Mouse (Mus musculus): Measurements from ENCODE around the gene 1700001K19Rik. TPM values are rescaled to one million over a fixed set of nuclear protein-coding genes. Genes with fewer than 3 reads are reported as not detected.
A peak's percentile ranks its signal among the peaks of the same experiment; 100 is the strongest.
"Not testable (repeated sequence)": the region's sequence is repeated elsewhere in the genome, so short reads cannot be mapped to it uniquely, and the experiment has no call there.

The 1700001K19Rik gene
- polyA plus RNA-seq, 1 experiment from 2014 or later: not detected

- Histone ChIP-seq H3K36me3 (ENCODE audit: control insufficient read depth, insufficient read depth, low read length) (no peaks in the 10 kb centered on the region), H3K27ac (replicated peaks in 1 of 2; ENCODE audit: control insufficient read depth in 1 of 2, insufficient read depth in 1 of 2, low read depth in 2 of 2, low read length in 2 of 2) (no peak overlapping the region), H3K4me2 (ENCODE audit: low read length) (no peak overlapping the region), H3K9ac (ENCODE audit: low read length) (no peak overlapping the region), H3K4me3 (ENCODE audit: control insufficient read depth in 1 of 2, insufficient read depth in 1 of 2, low read depth in 1 of 2, low read length in 2 of 2) (no peak overlapping the region), H3K9me3 (ENCODE audit: control insufficient read depth, low read length) (0 out of 2 replicates have a peak, but pooled peaks cover 4% of the 10 kb centered on the region), H3K4me1 (ENCODE audit: control insufficient read depth in 2 of 2, insufficient read depth in 2 of 2, low read length in 2 of 2) (peaks cover 2 to 3% of the 10 kb centered on the region in 2 experiments; a peak in 2 of 4 replicates), H3K27me3 (ENCODE audit: control insufficient read depth, insufficient read depth, low read length) (no peaks in the 10 kb centered on the region)
- 44% methylated on average over 5 of the region's 5 CpGs for WGBS
- ATAC-seq (ENCODE audit: insufficient number of reproducible peaks, insufficient read depth, low FRiP score, low read depth): no peak
These were observed 28.9 kb upstream of the 1700001K19Rik start for GRCm38 (mm10) chr12:110711270-110711669.

- Histone ChIP-seq H3K9me3 (ENCODE audit: control insufficient read depth, low read length) (no peaks in the 10 kb centered on the region), H3K27me3 (ENCODE audit: control insufficient read depth, insufficient read depth, low read length) (no peaks in the 10 kb centered on the region), H3K36me3 (ENCODE audit: control insufficient read depth, insufficient read depth, low read length) (no peaks in the 10 kb centered on the region), H3K4me3 (ENCODE audit: control insufficient read depth in 1 of 2, insufficient read depth in 1 of 2, low read depth in 1 of 2, low read length in 2 of 2) (no peak overlapping the region), H3K27ac (replicated peaks in 1 of 2; ENCODE audit: control insufficient read depth in 1 of 2, insufficient read depth in 1 of 2, low read depth in 2 of 2, low read length in 2 of 2) (no peak overlapping the region; a peak in 1 of 4 replicates), H3K4me1 (ENCODE audit: control insufficient read depth in 2 of 2, insufficient read depth in 2 of 2, low read length in 2 of 2) (peaks cover 7 to 12% of the 10 kb centered on the region in 2 experiments), H3K9ac (ENCODE audit: low read length) (no peak overlapping the region), H3K4me2 (ENCODE audit: low read length) (peak overlapping the region; percentile 71)
- 85% methylated on average over 7 of the region's 7 CpGs for WGBS
- no peak for ATAC-seq (ENCODE audit: insufficient number of reproducible peaks, insufficient read depth, low FRiP score, low read depth)
These were observed 25.0 kb upstream of the 1700001K19Rik start for GRCm38 (mm10) chr12:110707451-110707850.

GRCm38 (mm10) chr12:110706337-110707231 lies 24.2 kb upstream of the 1700001K19Rik start:
- Histone ChIP-seq H3K4me2 (ENCODE audit: low read length) (peak overlapping the region; percentile 71), H3K4me1 (ENCODE audit: control insufficient read depth in 2 of 2, insufficient read depth in 2 of 2, low read length in 2 of 2) (peaks cover 9 to 16% of the 10 kb centered on the region in 2 experiments), H3K9me3 (ENCODE audit: control insufficient read depth, low read length) (no peaks in the 10 kb centered on the region), H3K36me3 (ENCODE audit: control insufficient read depth, insufficient read depth, low read length) (no peaks in the 10 kb centered on the region), H3K27ac (replicated peaks in 1 of 2; ENCODE audit: control insufficient read depth in 1 of 2, insufficient read depth in 1 of 2, low read depth in 2 of 2, low read length in 2 of 2) (peak overlapping the region; percentile 19 to 66), H3K9ac (ENCODE audit: low read length) (peak overlapping the region; percentile 54), H3K4me3 (ENCODE audit: control insufficient read depth in 1 of 2, insufficient read depth in 1 of 2, low read depth in 1 of 2, low read length in 2 of 2) (peak overlapping the region; percentile 41 to 43), H3K27me3 (ENCODE audit: control insufficient read depth, insufficient read depth, low read length) (no peaks in the 10 kb centered on the region)
- under 1% methylated on average over 27 of the region's 27 CpGs for WGBS
- ATAC-seq (ENCODE audit: insufficient number of reproducible peaks, insufficient read depth, low FRiP score, low read depth): 0 out of 2 replicates have a peak, but pooled peaks have one; percentile 64

DNA sequence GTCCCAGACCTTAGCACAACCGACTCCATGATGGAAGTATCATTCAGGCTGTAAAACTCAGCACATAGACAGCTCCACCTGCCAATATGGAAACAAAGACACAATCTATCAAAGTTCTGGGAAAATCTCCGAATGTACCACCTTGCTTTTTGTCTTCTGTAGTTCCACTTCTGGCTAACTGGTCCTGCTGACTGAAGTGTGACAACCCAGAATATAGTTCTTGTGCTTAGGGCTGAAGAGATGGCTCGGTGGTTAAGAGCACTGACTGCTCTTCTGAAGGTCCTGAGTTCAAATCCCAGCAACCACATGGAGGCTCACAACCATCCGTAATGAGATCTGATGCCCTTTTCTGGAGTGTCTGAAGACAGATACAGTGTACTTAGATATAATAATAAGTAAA lies 23.0 kb upstream of the 1700001K19Rik start:
- not testable (repeated sequence) for ATAC-seq (ENCODE audit: insufficient number of reproducible peaks, insufficient read depth, low FRiP score, low read depth)

DNA sequence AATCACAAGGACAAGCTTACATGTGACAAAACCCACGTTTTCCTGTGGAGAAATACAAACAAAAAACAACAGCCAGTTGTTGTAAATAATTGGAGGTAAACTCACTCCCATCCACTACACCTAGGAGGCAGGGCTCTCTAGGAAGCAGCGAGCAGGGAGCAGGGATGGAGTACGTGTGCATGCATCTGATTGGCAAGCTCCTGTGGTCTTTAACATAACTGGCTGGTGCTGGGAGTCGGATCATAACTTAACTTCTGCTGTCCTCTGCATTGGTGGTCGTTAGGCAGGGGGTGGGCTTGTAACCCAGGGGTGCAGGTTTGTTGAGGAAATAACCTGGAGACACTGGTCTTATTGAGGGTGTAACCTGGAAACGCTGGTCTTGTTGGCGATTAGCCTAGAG lies 21.3 kb upstream of the 1700001K19Rik start:
- Histone ChIP-seq H3K9ac (ENCODE audit: low read length) (peak overlapping the region; percentile 58; the same call in 1 of the 2 replicates), H3K4me1 (ENCODE audit: control insufficient read depth in 2 of 2, insufficient read depth in 2 of 2, low read length in 2 of 2) (peaks cover 18 to 31% of the 10 kb centered on the region in 2 experiments), H3K36me3 (ENCODE audit: control insufficient read depth, insufficient read depth, low read length) (no peaks in the 10 kb centered on the region), H3K27me3 (ENCODE audit: control insufficient read depth, insufficient read depth, low read length) (no peaks in the 10 kb centered on the region), H3K27ac (replicated peaks in 1 of 2; ENCODE audit: control insufficient read depth in 1 of 2, insufficient read depth in 1 of 2, low read depth in 2 of 2, low read length in 2 of 2) (peak overlapping the region in 1 of 2 experiments; percentile 57; a peak in 1 of 4 replicates), H3K9me3 (ENCODE audit: control insufficient read depth, low read length) (no peaks in the 10 kb centered on the region), H3K4me2 (ENCODE audit: low read length) (no peak overlapping the region; the same call in 1 of the 2 replicates), H3K4me3 (ENCODE audit: control insufficient read depth in 1 of 2, insufficient read depth in 1 of 2, low read depth in 1 of 2, low read length in 2 of 2) (no peak overlapping the region)
- 57% methylated on average over 7 of the region's 7 CpGs for WGBS
- ATAC-seq (ENCODE audit: insufficient number of reproducible peaks, insufficient read depth, low FRiP score, low read depth): no peak

More for the DNA sequence above, 23.0 kb upstream of the 1700001K19Rik start:
- not testable (repeated sequence) for H3K27me3 ChIP-seq (ENCODE audit: control insufficient read depth, insufficient read depth, low read length); H3K9ac ChIP-seq (ENCODE audit: low read length); H3K9me3 ChIP-seq (ENCODE audit: control insufficient read depth, low read length); H3K27ac ChIP-seq (replicated peaks in 1 of 2; ENCODE audit: control insufficient read depth in 1 of 2, insufficient read depth in 1 of 2, low read depth in 2 of 2, low read length in 2 of 2); H3K4me3 ChIP-seq (ENCODE audit: control insufficient read depth in 1 of 2, insufficient read depth in 1 of 2, low read depth in 1 of 2, low read length in 2 of 2); H3K36me3 ChIP-seq (ENCODE audit: control insufficient read depth, insufficient read depth, low read length); H3K4me2 ChIP-seq (ENCODE audit: low read length)
- H3K4me1 ChIP-seq (ENCODE audit: control insufficient read depth in 2 of 2, insufficient read depth in 2 of 2, low read length in 2 of 2): peaks cover 14 to 25% of the 10 kb centered on the region in 2 experiments
- 82% methylated on average over 4 of the region's 4 CpGs for WGBS

DNA sequence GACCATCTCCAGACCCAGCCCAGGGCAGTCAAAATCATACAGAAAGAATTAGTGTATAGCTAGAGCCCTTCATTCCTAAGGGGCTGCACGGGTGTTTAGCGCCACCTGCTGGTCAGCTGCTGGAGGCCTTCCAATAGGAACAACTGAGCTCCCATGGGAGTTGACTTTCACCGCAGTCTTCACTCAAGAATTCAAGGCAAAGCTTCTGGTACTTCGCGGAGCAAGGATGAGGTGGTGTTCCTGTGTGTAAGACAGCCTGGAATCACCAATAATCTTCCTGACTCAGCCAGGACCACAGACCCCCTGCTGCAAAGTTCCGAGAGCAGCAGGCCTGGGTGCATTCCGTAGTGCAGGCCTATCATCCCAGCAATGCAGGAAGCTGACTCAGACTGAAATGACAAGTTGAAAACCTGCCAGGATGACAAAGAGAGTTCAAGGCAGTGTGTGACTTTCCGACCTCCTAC lies 20.6 kb upstream of the 1700001K19Rik start:
- Histone ChIP-seq H3K4me1 (ENCODE audit: control insufficient read depth in 2 of 2, insufficient read depth in 2 of 2, low read length in 2 of 2) (peaks cover 20 to 35% of the 10 kb centered on the region in 2 experiments), H3K27me3 (ENCODE audit: control insufficient read depth, insufficient read depth, low read length) (no peaks in the 10 kb centered on the region), H3K9me3 (ENCODE audit: control insufficient read depth, low read length) (no peaks in the 10 kb centered on the region), H3K4me3 (ENCODE audit: control insufficient read depth in 1 of 2, insufficient read depth in 1 of 2, low read depth in 1 of 2, low read length in 2 of 2) (peak overlapping the region in 1 of 2 experiments; percentile 12; a peak in 1 of 4 replicates), H3K36me3 (ENCODE audit: control insufficient read depth, insufficient read depth, low read length) (no peaks in the 10 kb centered on the region), H3K4me2 (ENCODE audit: low read length) (peak overlapping the region; percentile 48), H3K9ac (ENCODE audit: low read length) (peak overlapping the region; percentile 58; the same call in 1 of the 2 replicates), H3K27ac (replicated peaks in 1 of 2; ENCODE audit: control insufficient read depth in 1 of 2, insufficient read depth in 1 of 2, low read depth in 2 of 2, low read length in 2 of 2) (peak overlapping the region; percentile 37 to 57; a peak in 2 of 4 replicates)
- ATAC-seq (ENCODE audit: insufficient number of reproducible peaks, insufficient read depth, low FRiP score, low read depth): peak; percentile 37; the same call in 1 of the 2 replicates
- WGBS: 7% methylated on average over 8 of the region's 8 CpGs

DNA sequence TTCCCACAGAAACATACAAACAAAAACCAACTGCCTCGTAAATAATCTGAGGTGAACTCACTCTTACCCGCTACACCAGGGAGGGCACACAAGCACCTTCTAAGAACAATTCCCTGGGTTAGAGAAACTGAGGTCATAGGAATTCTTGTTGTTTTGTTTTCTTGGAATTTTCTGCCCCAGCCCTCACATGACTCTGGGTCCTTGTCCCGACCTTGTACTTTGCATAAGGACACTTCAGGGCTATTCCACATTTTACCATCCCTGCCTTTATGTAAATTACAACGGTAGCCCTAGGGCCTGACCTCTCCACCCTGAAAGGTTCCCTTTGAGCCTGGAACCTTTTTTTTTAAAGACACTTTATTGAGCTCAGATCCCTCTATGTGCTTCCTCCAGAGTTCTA lies 20.1 kb upstream of the 1700001K19Rik start, which contains the start of gene Hsp90aa1:
Hsp90aa1 (minus strand) TSS at position 173 of the 400 bp plus-strand sequence.
- Histone ChIP-seq H3K4me1 (ENCODE audit: control insufficient read depth in 2 of 2, insufficient read depth in 2 of 2, low read length in 2 of 2) (peaks cover 20 to 35% of the 10 kb centered on the region in 2 experiments), H3K27ac (replicated peaks in 1 of 2; ENCODE audit: control insufficient read depth in 1 of 2, insufficient read depth in 1 of 2, low read depth in 2 of 2, low read length in 2 of 2) (peak within 1 kb of the TSS; percentile 37 to 57; a peak in 2 of 4 replicates), H3K4me2 (ENCODE audit: low read length) (peak within 1 kb of the TSS; percentile 48), H3K4me3 (ENCODE audit: control insufficient read depth in 1 of 2, insufficient read depth in 1 of 2, low read depth in 1 of 2, low read length in 2 of 2) (peak within 1 kb of the TSS in 1 of 2 experiments; percentile 12; a peak in 1 of 4 replicates), H3K9ac (ENCODE audit: low read length) (peak within 1 kb of the TSS; percentile 58; the same call in 1 of the 2 replicates), H3K27me3 (ENCODE audit: control insufficient read depth, insufficient read depth, low read length) (no peaks in the 10 kb centered on the region), H3K36me3 (ENCODE audit: control insufficient read depth, insufficient read depth, low read length) (no peaks in the 10 kb centered on the region), H3K9me3 (ENCODE audit: control insufficient read depth, low read length) (no peaks in the 10 kb centered on the region)
- 52% methylated on average over 4 of the region's 4 CpGs for WGBS
- ATAC-seq (ENCODE audit: insufficient number of reproducible peaks, insufficient read depth, low FRiP score, low read depth): no peak

All from heart, embryonic 14.5 days (tissue).